Mouse (Mus musculus) adrenal gland, postnatal 25 days (tissue): Measurements from ENCODE around the gene Kdm4a. TPM values are rescaled to one million over a fixed set of nuclear protein-coding genes. Genes with fewer than 3 reads are reported as not detected.

Experiments
- DNase-seq: peaks from one replicate; pipeline ENCODE4 v3.0.0; 2021; ENCODE audit warnings: mixed read lengths
- microRNA-seq, 2 experiments: library from miRNA; unstranded; fragments of <30 nt; microRNA quantifications; one replicate each; pipeline ENCODE4 v1.2.0; 2021
- total RNA-seq: library from RNA; stranded (reverse); gene quantifications from 2 replicates; pipeline ENCODE4 v1.2.3, GENCODE M21; 2021

The Kdm4a gene
- total RNA-seq, 1 experiment from 2014 or later, result 57.9 TPM

- DNase-seq, result no peak
Observed at GRCm38 (mm10) chr4:118115132-118115531, 64.7 kb downstream of the Kdm4a start.

- no peak for DNase-seq
Observed at GRCm38 (mm10) chr4:118112601-118113000, 67.2 kb downstream of the Kdm4a start.

- no peak for DNase-seq
Observed at GRCm38 (mm10) chr4:118109649-118110048, 70.2 kb downstream of the Kdm4a start.

- DNase-seq, result no peak
Observed at GRCm38 (mm10) chr4:118108779-118109178, 71.1 kb downstream of the Kdm4a start.

GRCm38 (mm10) chr4:118105256-118106053, 74.4 kb downstream of the Kdm4a start:
- no peak for DNase-seq

- DNase-seq, result no peak
Observed at GRCm38 (mm10) chr4:118103280-118103830, 76.5 kb downstream of the Kdm4a start.

- DNase-seq, result no peak
Observed at GRCm38 (mm10) chr4:118101497-118101896, 78.3 kb downstream of the Kdm4a start.

- no peak for DNase-seq
Observed at GRCm38 (mm10) chr4:118099637-118100364, 80.0 kb downstream of the Kdm4a start.

- DNase-seq, result no peak
Observed at GRCm38 (mm10) chr4:118098571-118098970, 81.3 kb downstream of the Kdm4a start.

GRCm38 (mm10) chr4:118096069-118096468, 83.8 kb downstream of the Kdm4a start:
- DNase-seq, result no peak

- DNase-seq, result no peak
Observed at GRCm38 (mm10) chr4:118092784-118093457, 86.9 kb downstream of the Kdm4a start.

- no peak for DNase-seq
Observed at GRCm38 (mm10) chr4:118090449-118090848, 89.4 kb downstream of the Kdm4a start.

- DNase-seq, result peak; percentile 31
Observed at GRCm38 (mm10) chr4:118089939-118090338, 89.9 kb downstream of the Kdm4a start.

GRCm38 (mm10) chr4:118088771-118089170, 91.1 kb downstream of the Kdm4a start:
- DNase-seq, result no peak

Small RNAs within 50 kb of the gene (microRNA-seq; reads per million reads assigned to microRNA genes)
- gene Mir7226, result 0 reads per million in 2 experiments

Other genes with a start within 250 kb of the Kdm4a start
- gene St3gal3, start 45.1 kb downstream of the Kdm4a start, total RNA-seq, result 33.0 and 36.1 TPM in 2 replicates
- gene Ptprf, start 111.4 kb upstream of the Kdm4a start, total RNA-seq, result 55.0 and 60.3 TPM in 2 replicates
- 33.0 and 34.4 TPM in 2 replicates for gene Szt2, start 229.2 kb upstream of the Kdm4a start, total RNA-seq
- 67.9 and 85.3 TPM in 2 replicates for gene Med8, start 229.3 kb upstream of the Kdm4a start, total RNA-seq
- 120 and 128 TPM in 2 replicates for gene Elovl1, start 248.1 kb upstream of the Kdm4a start, total RNA-seq